Mouse (Mus musculus): Measurements from ENCODE around the gene Ccdc141.

Ccdc141 gene

DNA sequence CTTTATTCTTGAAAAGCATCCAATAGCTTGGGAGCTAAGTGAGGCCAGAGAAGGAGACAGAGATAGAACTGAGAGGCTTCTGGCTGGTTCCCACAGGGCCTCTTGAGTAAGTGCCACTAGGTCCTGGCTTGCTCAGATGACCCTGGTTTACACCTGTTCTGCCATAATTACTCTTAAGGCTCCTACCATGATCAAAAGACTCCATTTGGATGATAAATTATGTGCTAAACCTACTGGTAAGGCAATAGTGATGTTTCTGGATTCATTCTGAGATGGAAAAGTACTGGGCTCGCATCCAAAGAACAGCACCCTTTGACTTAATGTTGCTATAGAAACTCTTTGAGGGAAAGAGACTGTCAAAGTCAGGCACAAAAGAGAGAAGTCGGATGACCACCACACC, 3.9 kb upstream of the Ccdc141 start:
- no peak for DNase-seq (ENCODE audit: low read depth)

DNA sequence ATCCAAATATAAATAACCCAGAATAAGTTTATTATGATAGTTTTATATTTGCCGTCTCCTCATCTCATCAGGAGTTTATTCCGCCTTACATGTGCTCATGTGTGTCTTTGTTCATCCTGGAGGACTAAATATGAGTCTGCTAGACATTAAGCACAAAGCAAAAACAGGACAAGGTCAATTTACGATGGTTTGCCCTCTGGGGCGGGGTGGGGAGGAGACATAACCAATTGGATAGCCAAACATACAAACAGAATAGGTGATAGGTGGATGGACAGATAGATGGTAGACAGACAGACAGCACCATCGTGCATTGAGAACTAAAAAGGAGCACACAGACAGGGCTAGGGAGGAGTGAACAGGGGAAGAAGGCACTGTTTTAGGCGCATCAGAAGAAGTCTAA, 3.4 kb upstream of the Ccdc141 start:
- DNase-seq (ENCODE audit: low read depth), result no peak

DNA sequence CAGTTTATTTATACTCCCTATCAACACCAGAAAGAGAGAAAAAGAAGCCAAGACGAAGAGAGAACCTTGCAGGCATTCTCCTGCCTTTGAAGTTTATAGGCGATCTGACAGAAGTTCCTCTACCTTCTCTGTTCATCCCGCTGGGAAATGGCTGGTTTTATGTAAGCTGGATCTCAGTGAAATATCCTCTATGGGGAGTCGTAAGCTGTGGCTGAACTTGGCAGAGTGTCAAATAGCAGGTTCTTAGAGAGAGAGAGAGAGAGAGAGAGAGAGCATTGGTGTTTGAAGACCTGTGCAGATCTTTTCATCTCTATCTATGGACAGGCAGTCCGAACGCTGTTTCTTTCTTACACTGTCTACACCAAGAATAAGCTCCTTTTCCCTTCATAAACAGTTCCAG, 2.9 kb upstream of the Ccdc141 start:
- no peak for DNase-seq (ENCODE audit: low read depth)

DNA sequence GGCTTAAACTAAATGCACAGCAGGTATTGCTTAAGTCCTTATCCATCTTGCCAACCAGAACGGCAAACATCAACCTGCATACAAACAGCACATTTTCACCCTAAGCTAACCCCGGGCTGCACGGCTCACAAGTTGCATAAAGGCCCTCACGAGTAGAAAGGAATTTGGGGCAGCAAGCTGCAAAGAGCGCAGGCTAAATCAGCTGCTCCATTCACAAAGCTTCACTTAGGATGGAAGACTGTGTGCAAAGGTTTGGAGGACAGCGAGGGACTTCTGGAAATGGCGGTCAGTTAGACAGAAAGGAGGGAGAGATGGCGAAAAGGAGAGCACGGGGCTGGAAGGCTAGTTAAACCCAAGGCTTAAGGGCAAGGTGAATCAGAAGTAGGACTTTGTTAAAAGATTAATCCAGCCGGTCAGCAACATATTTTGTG, 1.8 kb upstream of the Ccdc141 start:
- DNase-seq (ENCODE audit: low read depth), result no peak

- DNase-seq (ENCODE audit: low read depth), result no peak
These were observed 1.2 kb upstream of the Ccdc141 start for GRCm38 (mm10) chr2:77171444-77172240.

GRCm38 (mm10) chr2:77169916-77170632, 362 bp downstream of the Ccdc141 start:
- DNase-seq (ENCODE audit: low read depth), result peak; percentile 44

- DNase-seq (ENCODE audit: low read depth), result no peak
These were observed 1.2 kb downstream of the Ccdc141 start for GRCm38 (mm10) chr2:77169218-77169617.

- DNase-seq (ENCODE audit: low read depth), result no peak
These were observed 1.7 kb downstream of the Ccdc141 start for GRCm38 (mm10) chr2:77168781-77169180.

GRCm38 (mm10) chr2:77168081-77168685, 2.3 kb downstream of the Ccdc141 start:
- no peak for DNase-seq (ENCODE audit: low read depth)

- no peak for DNase-seq (ENCODE audit: low read depth)
These were observed 4.1 kb downstream of the Ccdc141 start for GRCm38 (mm10) chr2:77166366-77166765.

- no peak for DNase-seq (ENCODE audit: low read depth)
These were observed 5.8 kb downstream of the Ccdc141 start for GRCm38 (mm10) chr2:77164662-77165061.

DNA sequence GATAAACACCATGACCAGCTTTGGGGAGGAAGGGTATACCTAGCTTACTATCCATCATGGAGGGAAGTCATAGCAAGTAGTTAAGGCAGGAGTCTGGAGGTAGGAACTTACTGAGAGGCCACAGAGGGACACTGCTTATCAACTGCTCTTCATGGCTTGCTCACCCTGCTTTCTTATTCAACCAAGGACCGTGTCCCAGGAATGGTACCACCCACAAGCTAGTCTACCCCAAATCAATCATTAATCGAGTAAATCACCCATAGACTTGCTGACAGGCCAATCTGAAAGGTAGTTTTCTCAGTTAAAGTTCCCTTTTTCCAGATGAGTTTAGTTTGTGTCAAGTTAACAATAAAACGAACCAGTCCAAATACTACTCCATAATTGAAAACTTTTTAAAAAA, 7.1 kb downstream of the Ccdc141 start:
- DNase-seq (ENCODE audit: low read depth), result no peak

GRCm38 (mm10) chr2:77162135-77162534, 8.3 kb downstream of the Ccdc141 start:
- DNase-seq (ENCODE audit: low read depth), result no peak

DNA sequence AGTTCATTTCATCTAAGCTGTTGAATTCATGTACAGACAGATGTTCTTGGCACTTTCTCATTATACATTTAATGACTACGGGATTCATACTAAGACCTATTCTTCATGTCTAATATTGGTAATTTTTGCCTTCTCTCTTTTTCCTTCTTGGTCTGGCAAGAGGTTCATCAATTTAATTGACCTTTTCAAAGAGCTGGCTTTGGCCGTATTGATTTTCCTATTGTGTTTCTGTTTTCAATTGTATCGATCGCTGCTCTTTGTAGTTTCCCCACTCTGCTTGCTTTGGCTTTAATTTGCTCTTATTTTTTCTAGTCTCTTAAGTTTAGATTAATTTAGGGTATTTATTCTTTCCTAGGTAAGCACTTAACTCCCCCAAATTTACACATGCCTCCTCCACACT, 12.9 kb downstream of the Ccdc141 start:
- DNase-seq (ENCODE audit: low read depth), result no peak

DNA sequence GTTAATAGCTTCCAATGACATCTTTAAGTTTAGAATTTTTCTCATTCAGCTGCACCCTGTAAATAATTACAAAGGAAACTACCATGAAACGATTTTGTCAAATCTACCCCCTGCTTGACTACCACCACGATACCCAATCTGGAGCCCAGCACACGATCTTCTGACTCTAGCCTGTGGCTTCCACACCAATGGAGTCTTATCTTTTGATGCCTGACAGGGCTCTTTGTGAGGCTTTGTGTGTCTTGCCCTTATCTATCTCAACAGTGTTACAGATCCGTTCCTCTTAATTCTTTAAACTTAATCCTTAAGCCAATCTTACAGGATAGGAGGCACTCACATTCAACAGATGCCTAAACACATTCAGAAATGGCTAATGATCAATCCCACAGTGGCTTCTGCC, 16.4 kb downstream of the Ccdc141 start:
- no peak for DNase-seq (ENCODE audit: low read depth)

DNA sequence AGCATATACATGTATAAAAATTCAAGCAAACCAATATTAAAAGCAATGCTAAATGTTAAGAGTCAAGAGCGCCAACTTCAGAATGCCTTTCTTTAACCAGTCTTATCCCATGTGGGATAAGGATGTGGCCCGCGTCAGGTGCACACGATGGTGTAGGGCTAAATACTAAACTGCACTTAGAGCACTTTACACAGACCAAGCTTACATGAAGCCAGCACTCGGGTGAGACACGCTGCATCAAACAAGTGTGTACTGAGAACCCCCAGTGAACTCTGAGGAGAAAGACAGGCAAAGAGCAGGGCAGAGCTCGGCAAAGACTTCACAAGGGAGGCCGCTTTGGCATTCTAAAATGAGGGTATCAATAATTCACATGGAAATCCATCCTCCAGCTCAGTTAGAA, 19.2 kb downstream of the Ccdc141 start:
- no peak for DNase-seq (ENCODE audit: low read depth)

GRCm38 (mm10) chr2:77149576-77149975, 20.9 kb downstream of the Ccdc141 start:
- DNase-seq (ENCODE audit: low read depth), result no peak

DNA sequence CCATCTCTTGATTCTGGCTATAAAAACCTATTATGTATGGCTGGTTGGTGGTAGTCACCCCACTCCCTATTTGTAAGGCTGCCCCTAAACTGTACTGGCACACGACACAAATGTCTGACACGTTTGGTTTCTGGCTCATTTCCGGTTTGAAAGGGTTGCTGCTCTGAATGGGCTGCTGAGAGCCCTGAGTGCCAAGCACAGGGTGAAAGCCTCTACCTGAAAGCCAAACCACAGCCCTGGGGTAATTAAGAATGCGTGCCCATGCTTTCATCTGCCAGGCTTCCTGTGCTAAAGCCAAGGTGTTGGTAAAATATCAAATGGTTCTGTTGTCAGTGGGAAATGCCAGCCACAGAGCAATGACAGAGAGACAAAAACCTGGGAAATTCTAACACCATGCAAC, 22.2 kb downstream of the Ccdc141 start:
- DNase-seq (ENCODE audit: low read depth), result no peak

GRCm38 (mm10) chr2:77146968-77147367, 23.5 kb downstream of the Ccdc141 start:
- DNase-seq (ENCODE audit: low read depth), result no peak

DNA sequence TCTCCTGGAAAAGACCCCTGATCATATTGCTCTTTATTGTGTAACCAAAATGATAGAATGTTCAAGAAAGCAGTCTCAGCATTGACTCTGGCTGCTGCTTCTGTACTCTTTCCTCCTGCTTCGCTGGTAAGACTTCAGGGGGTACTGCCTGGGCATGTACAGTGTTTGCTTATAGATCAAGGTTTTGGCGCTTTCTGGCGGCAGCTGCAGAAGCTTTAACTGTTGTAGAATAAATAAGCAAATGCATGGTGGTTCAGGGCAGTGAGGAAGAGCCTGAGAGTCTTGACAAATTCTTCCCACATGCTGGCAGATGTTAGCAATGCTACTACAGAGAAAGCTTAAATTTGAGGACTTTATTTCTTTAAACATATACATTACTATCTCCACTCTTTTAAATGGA, 24.1 kb downstream of the Ccdc141 start:
- DNase-seq (ENCODE audit: low read depth), result no peak

- no peak for DNase-seq (ENCODE audit: low read depth)
These were observed 26.9 kb downstream of the Ccdc141 start for GRCm38 (mm10) chr2:77143536-77143935.

- no peak for DNase-seq (ENCODE audit: low read depth)
These were observed 31.6 kb downstream of the Ccdc141 start for GRCm38 (mm10) chr2:77138879-77139278.

GRCm38 (mm10) chr2:77134906-77135305, 35.5 kb downstream of the Ccdc141 start:
- DNase-seq (ENCODE audit: low read depth), result no peak

Measured in induced T-regulatory cell, adult 2 months (primary cell).